Mouse (Mus musculus): ENCODE data around the gene Serpinb2.

The Serpinb2 gene

GRCm38 (mm10) chr1:107582900-107583299 lies 71.7 kb downstream of the Serpinb2 start:
- DNase-seq = no peak

- no peak for DNase-seq
Measured at GRCm38 (mm10) chr1:107583958-107584376, 72.7 kb downstream of the Serpinb2 start.

- no peak for DNase-seq
Measured at GRCm38 (mm10) chr1:107584932-107585331, 73.7 kb downstream of the Serpinb2 start.
